Mouse (Mus musculus) granulocyte monocyte progenitor cell, adult 5-6 weeks (primary cell): Measurements from ENCODE around the gene Gm44511. TPM values are rescaled to one million over a fixed set of nuclear protein-coding genes. Genes with fewer than 3 reads are reported as not detected.

Experiments used
- ATAC-seq: replicated peaks from 2 replicates; pipeline ENCODE4 v1.8.0; 2016; ENCODE audit warnings: mild to moderate bottlenecking, moderate TSS enrichment, inconsistent platforms; ENCODE audit not compliant: poor library complexity, severe bottlenecking
- total RNA-seq, 2 experiments: library from RNA; stranded (forward) in 1 of 2; stranded (reverse) in 1 of 2; fragments of 200-712, 200-1000 nt in 1 of 2; fragments of >200 nt in 1 of 2; fragmentation: Nextera tagmentation in 1 of 2; gene quantifications; 2 replicates each; pipeline ENCODE4 v1.2.3; 2014 to 2017

The Gm44511 gene
- total RNA-seq (2014; fragmentation: Nextera tagmentation) (not detected in 2 replicates), total RNA-seq (2017) (not detected in 2 replicates)

- peak; percentile 56 for ATAC-seq
Observed at GRCm38 (mm10) chr6:128826132-128826531, at the start of gene Gm44511, which contains the start of gene Klrb1b. Gm44511 (minus strand) TSS chr6:128826315. Klrb1b (minus strand) TSS chr6:128826331.

GRCm38 (mm10) chr6:128871910-128872610 is 45.9 kb upstream of the Gm44511 start:
- ATAC-seq: no peak

GRCm38 (mm10) chr6:128868861-128869260 is 42.7 kb upstream of the Gm44511 start:
- ATAC-seq: no peak

GRCm38 (mm10) chr6:128857976-128858375 is 31.9 kb upstream of the Gm44511 start:
- no peak for ATAC-seq

- ATAC-seq: peak; percentile 85
Observed at GRCm38 (mm10) chr6:128856250-128856649, 30.1 kb upstream of the Gm44511 start.

- ATAC-seq: no peak
Observed at GRCm38 (mm10) chr6:128855477-128855876, 29.4 kb upstream of the Gm44511 start.

GRCm38 (mm10) chr6:128854895-128855294 is 28.8 kb upstream of the Gm44511 start:
- no peak for ATAC-seq

- peak; percentile 36 for ATAC-seq
Observed at GRCm38 (mm10) chr6:128854024-128854820, 28.1 kb upstream of the Gm44511 start.

- no peak for ATAC-seq
Observed at GRCm38 (mm10) chr6:128852766-128853165, 26.7 kb upstream of the Gm44511 start.

- peak; percentile 18; the same call in 1 of the 2 replicates for ATAC-seq
Observed at GRCm38 (mm10) chr6:128851151-128851550, 25.0 kb upstream of the Gm44511 start.

- no peak for ATAC-seq
Observed at GRCm38 (mm10) chr6:128850671-128851070, 24.6 kb upstream of the Gm44511 start.

GRCm38 (mm10) chr6:128849902-128850301 is 23.8 kb upstream of the Gm44511 start:
- ATAC-seq: peak; percentile 20

GRCm38 (mm10) chr6:128847401-128847800 is 21.3 kb upstream of the Gm44511 start:
- ATAC-seq: no peak

- no peak for ATAC-seq
Observed at GRCm38 (mm10) chr6:128845998-128846542, 20.0 kb upstream of the Gm44511 start.

- ATAC-seq: peak; percentile 52
Observed at GRCm38 (mm10) chr6:128845319-128845979, 19.3 kb upstream of the Gm44511 start.

GRCm38 (mm10) chr6:128844586-128845080 is 18.5 kb upstream of the Gm44511 start:
- ATAC-seq: no peak

- peak; percentile 6; the same call in 1 of the 2 replicates for ATAC-seq
Observed at GRCm38 (mm10) chr6:128844131-128844530, 18.0 kb upstream of the Gm44511 start.

- ATAC-seq: peak; percentile 30
Observed at GRCm38 (mm10) chr6:128843479-128843992, 17.4 kb upstream of the Gm44511 start.

GRCm38 (mm10) chr6:128842945-128843478 is 16.9 kb upstream of the Gm44511 start:
- peak; percentile 42 for ATAC-seq
